Mouse (Mus musculus) CH12.LX (cell line): Measurements from ENCODE around the gene Dnajc6. TPM values are rescaled to one million over a fixed set of nuclear protein-coding genes. Genes with fewer than 3 reads are reported as not detected.

Experiments
- DNase-seq: peaks from one replicate; pipeline ENCODE4 v3.0.0-alpha.2; 2013; ENCODE audit errors: extremely low read depth
- H3K27ac ChIP-seq: 2 replicates; pipeline ENCODE4 v1.5.1; 2012; ENCODE audit warnings: low read depth, mild to moderate bottlenecking, control low read depth, moderate library complexity; ENCODE audit not compliant: insufficient read depth
- H3K27me3 ChIP-seq: replicated peaks from 2 replicates; pipeline ENCODE3; 2012; ENCODE audit warnings: inconsistent platforms
- H3K36me3 ChIP-seq, 2 experiments: replicated peaks in 1 of 2; 2 replicates each; pipeline versions ENCODE3 to v1.6.1; 2012; ENCODE audit warnings: inconsistent platforms in 1 of 2, low read length in 1 of 2, mild to moderate bottlenecking in 1 of 2, mixed read lengths in 1 of 2, moderate library complexity in 1 of 2; ENCODE audit not compliant: control insufficient read depth in 1 of 2, insufficient read depth in 1 of 2
- H3K4me1 ChIP-seq, 2 experiments: 2 replicates each; pipeline ENCODE4 v1.6.1; 2012; ENCODE audit warnings: inconsistent platforms in 1 of 2, moderate library complexity in 1 of 2; ENCODE audit not compliant: insufficient read depth in 2 of 2, control insufficient read depth in 1 of 2
- H3K4me2 ChIP-seq: 2 replicates; pipeline ENCODE4 v1.6.1; 2012; ENCODE audit warnings: low read depth, mild to moderate bottlenecking, control low read depth; ENCODE audit not compliant: poor library complexity, insufficient read depth, severe bottlenecking
- H3K4me3 ChIP-seq, 3 experiments: fragments of 150-350 bp in 1 of 3; sonication (generic) in 1 of 3; replicated peaks in 1 of 3; 2 replicates each; pipeline versions ENCODE3 to v1.5.1; 2011 to 2012; ENCODE audit warnings: low read depth in 2 of 3, low read length in 2 of 3, mild to moderate bottlenecking in 2 of 3, moderate library complexity in 2 of 3, control low read depth in 1 of 3, improper control_type of control experiment in 1 of 3, inconsistent platforms in 1 of 3, mixed read lengths in 1 of 3; ENCODE audit not compliant: poor library complexity in 1 of 3
- H3K79me2 ChIP-seq: replicated peaks from 2 replicates; pipeline ENCODE4 v1.6.1; 2012; ENCODE audit warnings: mild to moderate bottlenecking, moderate library complexity; ENCODE audit not compliant: control insufficient read depth, poor library complexity, insufficient read depth, severe bottlenecking; ENCODE audit errors: extremely low read depth
- H3K9ac ChIP-seq: 2 replicates; pipeline ENCODE4 v1.6.1; 2012; ENCODE audit warnings: low read depth, mild to moderate bottlenecking, control low read depth, moderate library complexity; ENCODE audit not compliant: insufficient read depth
- H3K9me3 ChIP-seq: replicated peaks from 2 replicates; pipeline ENCODE3; 2012; ENCODE audit warnings: low read length, inconsistent platforms, mixed read lengths
- CHD1 ChIP-seq: IDR thresholded peaks from 2 replicates; pipeline ENCODE4 v1.6.1; 2012; ENCODE audit warnings: low read depth, low read length, improper control_type of control experiment, inconsistent platforms
- CHD2 ChIP-seq: IDR thresholded peaks from 2 replicates; pipeline ENCODE4 v1.6.1; 2011; ENCODE audit warnings: low read length, improper control_type of control experiment
- CTCF ChIP-seq, 2 experiments: IDR thresholded peaks in 1 of 2; conservative IDR thresholded peaks in 1 of 2; 2 replicates each; pipeline ENCODE4 v1.5.1; 2011 to 2012; ENCODE audit warnings: low read depth in 2 of 2, low read length in 2 of 2, improper control_type of control experiment in 1 of 2, inconsistent platforms in 1 of 2, mild to moderate bottlenecking in 1 of 2, moderate library complexity in 1 of 2
- EP300 ChIP-seq: IDR thresholded peaks from 2 replicates; pipeline ENCODE4 v1.6.1; 2011; ENCODE audit warnings: low read length, improper control_type of control experiment
- ETS1 ChIP-seq: conservative IDR thresholded peaks from 2 replicates; pipeline ENCODE4 v1.6.1; 2012; ENCODE audit warnings: low read depth, mild to moderate bottlenecking, inconsistent platforms, low read length, improper control_type of control experiment, moderate library complexity
- HCFC1 ChIP-seq: IDR thresholded peaks from 2 replicates; pipeline ENCODE4 v1.6.1; 2012; ENCODE audit warnings: low read depth, mild to moderate bottlenecking, inconsistent platforms, low read length, improper control_type of control experiment
- IRF4 ChIP-seq: IDR thresholded peaks from 2 replicates; pipeline ENCODE4 v1.6.1; 2014; ENCODE audit warnings: low read depth, mild to moderate bottlenecking, inconsistent platforms, low read length, improper control_type of control experiment
- KAT2A ChIP-seq: IDR thresholded peaks from 2 replicates; pipeline ENCODE4 v1.6.1; 2012; ENCODE audit warnings: low read length, improper control_type of control experiment, inconsistent platforms; ENCODE audit not compliant: insufficient replicate concordance
- MAFK ChIP-seq: IDR thresholded peaks from 2 replicates; pipeline ENCODE4 v1.6.1; 2011; ENCODE audit warnings: low read length, improper control_type of control experiment; ENCODE audit not compliant: insufficient replicate concordance
- MAX ChIP-seq: IDR thresholded peaks from 2 replicates; pipeline ENCODE4 v1.6.1; 2011; ENCODE audit warnings: low read length, improper control_type of control experiment
- MAZ ChIP-seq: IDR thresholded peaks from 2 replicates; pipeline ENCODE4 v1.6.1; 2012; ENCODE audit warnings: low read depth, mild to moderate bottlenecking, inconsistent platforms, low read length, improper control_type of control experiment, moderate library complexity
- MEF2A ChIP-seq: IDR thresholded peaks from 2 replicates; pipeline ENCODE4 v1.6.1; 2014; ENCODE audit warnings: low read depth, mild to moderate bottlenecking, inconsistent platforms, low read length, improper control_type of control experiment, borderline replicate concordance
- MXI1 ChIP-seq: IDR thresholded peaks from 2 replicates; pipeline ENCODE4 v1.6.1; 2011; ENCODE audit warnings: mild to moderate bottlenecking, low read depth, low read length, improper control_type of control experiment
- NELFE ChIP-seq: IDR thresholded peaks from 2 replicates; pipeline ENCODE4 v1.6.1; 2011; ENCODE audit warnings: low read depth, low read length, improper control_type of control experiment
- NRF1 ChIP-seq: IDR thresholded peaks from 2 replicates; pipeline ENCODE4 v1.6.1; 2014; ENCODE audit warnings: low read depth, mild to moderate bottlenecking, inconsistent platforms, low read length, improper control_type of control experiment, moderate library complexity
- POLR2A ChIP-seq: IDR thresholded peaks from 2 replicates; pipeline ENCODE4 v1.6.1; 2011; ENCODE audit warnings: low read depth, mild to moderate bottlenecking, improper control_type of control experiment, low read length
- SIN3A ChIP-seq: IDR thresholded peaks from 2 replicates; pipeline ENCODE4 v1.6.1; 2012; ENCODE audit warnings: low read length, improper control_type of control experiment, inconsistent platforms
- SMC3 ChIP-seq: IDR thresholded peaks from 2 replicates; pipeline ENCODE4 v1.6.1; 2011; ENCODE audit warnings: low read depth, low read length, improper control_type of control experiment
- TCF12 ChIP-seq: IDR thresholded peaks from 2 replicates; pipeline ENCODE4 v1.6.1; 2014; ENCODE audit warnings: low read depth, mild to moderate bottlenecking, inconsistent platforms, low read length, improper control_type of control experiment
- ZKSCAN1 ChIP-seq: IDR thresholded peaks from 2 replicates; pipeline ENCODE4 v1.6.1; 2012; ENCODE audit warnings: low read depth, inconsistent platforms, low read length, improper control_type of control experiment, borderline replicate concordance
- dilution Hi-C: fragments of 300-500 bp; cut with MboI; formaldehyde crosslinking; loops from 2 replicates; pipeline ENCODE4 v1.14.3; 2020; ENCODE audit warnings: low sequenced_read_pairs; ENCODE audit not compliant: extremely low pct_unique_long_range_greater_than_20kb, extremely low pct_ligation_motif_present
- in situ Hi-C: fragments of 300-500 bp; cut with MboI; formaldehyde crosslinking; loops from 3 replicates; pipeline ENCODE4 v1.14.3; 2019; ENCODE audit warnings: low sequenced_read_pairs, low pct_ligation_motif_present, low pct_unique_long_range_greater_than_20kb, mixed read lengths
- polyA plus RNA-seq: library from polyadenylated mRNA; unstranded; fragments of >175 nt; gene quantifications from 2 replicates; pipeline ENCODE4 v1.2.1, GENCODE M21; 2012; ENCODE audit warnings: low read depth; ENCODE audit not compliant: insufficient read length
- total RNA-seq, 2 experiments: library from RNA; depleted of rRNA; stranded (reverse); fragments of 300-350 nt in 1 of 2; fragments of >200 nt in 1 of 2; gene quantifications; 2 replicates each; pipeline ENCODE4 v1.2.3; 2012 to 2014

Gene Dnajc6
- total and polyA plus RNA-seq, 3 experiments: not detected

DNA sequence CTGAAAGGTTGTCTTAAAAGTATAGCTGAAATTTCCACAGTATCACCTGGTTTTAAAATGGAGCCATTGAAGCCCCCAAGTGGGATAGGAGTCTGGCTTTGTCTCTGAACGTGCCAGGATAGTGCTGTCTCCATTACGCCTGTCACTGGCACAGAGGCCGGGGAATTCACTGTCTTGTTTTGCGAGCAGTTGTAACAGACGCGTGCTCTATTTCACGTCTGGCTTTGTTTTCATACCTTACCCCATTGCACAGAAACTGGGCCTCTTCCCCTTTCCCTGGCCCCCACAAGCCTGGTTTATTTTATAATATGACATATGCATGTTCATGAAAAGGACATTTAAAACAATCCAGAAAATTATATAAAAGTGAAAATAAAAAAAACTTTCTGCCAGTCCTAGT lies 66.4 kb downstream of the Dnajc6 start:
- no peaks in the 10 kb centered on the region for H3K79me2 ChIP-seq
- in situ Hi-C loops: no loop called here

DNA sequence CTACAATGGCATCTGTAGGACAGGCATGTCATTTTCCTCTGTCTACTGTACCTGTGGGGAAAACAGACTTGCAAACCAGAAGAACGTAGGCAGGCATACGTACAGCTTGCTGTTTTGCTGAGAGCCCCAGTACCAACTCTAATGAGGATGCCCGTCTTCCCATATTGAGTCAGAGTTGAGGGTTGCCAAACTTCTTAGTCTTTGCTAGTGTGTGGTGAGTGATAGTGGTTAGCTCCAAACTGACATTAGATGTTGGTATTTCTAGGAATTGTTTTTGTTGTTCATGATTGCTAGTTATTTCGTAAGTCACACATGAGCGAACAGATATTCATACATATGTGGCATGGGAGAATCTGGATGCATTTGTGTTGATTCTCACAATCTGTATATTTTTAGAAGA lies 67.2 kb downstream of the Dnajc6 start:
- dilution Hi-C loops (no loop called here), in situ Hi-C loops (no loop called here)
- no peak for DNase-seq
- H3K9me3 ChIP-seq: no peaks in the 10 kb centered on the region
- no peaks in the 10 kb centered on the region for H3K79me2 ChIP-seq
- no peaks in the 10 kb centered on the region for H3K4me1 ChIP-seq
- H3K4me3 ChIP-seq: no peak overlapping the region
- TF ChIP-seq TCF12: no peak
- no peak for TF ChIP-seq CHD1
- TF ChIP-seq MAFK: no peak
- TF ChIP-seq EP300: no peak
- no peak for TF ChIP-seq CHD2
- no peak for TF ChIP-seq IRF4
- no peak for TF ChIP-seq HCFC1
- H3K9ac ChIP-seq: no peak overlapping the region
- no peaks in the 10 kb centered on the region for H3K27me3 ChIP-seq
- no peaks in the 10 kb centered on the region for H3K36me3 ChIP-seq
- no peak overlapping the region for H3K27ac ChIP-seq
- no peak overlapping the region for H3K4me2 ChIP-seq

More for the DNA sequence above, 66.4 kb downstream of the Dnajc6 start:
- Histone ChIP-seq H3K4me3 (no peak overlapping the region), H3K9ac (no peak overlapping the region), H3K27ac (no peak overlapping the region), H3K9me3 (no peaks in the 10 kb centered on the region), H3K4me2 (no peak overlapping the region), H3K27me3 (no peaks in the 10 kb centered on the region), H3K4me1 (no peaks in the 10 kb centered on the region), H3K36me3 (no peaks in the 10 kb centered on the region)
- TF ChIP-seq CTCF (conservative IDR thresholded peaks at IDR 0.05 in 1 of 2, IDR thresholded peaks at IDR 0.05 in 1 of 2; ENCODE audit: low read depth in 2 of 2, low read length in 2 of 2) (no peak), MEF2A (no peak), MXI1 (no peak), CHD2 (no peak)
- dilution Hi-C loops: no loop called here
- no peak for DNase-seq

DNA sequence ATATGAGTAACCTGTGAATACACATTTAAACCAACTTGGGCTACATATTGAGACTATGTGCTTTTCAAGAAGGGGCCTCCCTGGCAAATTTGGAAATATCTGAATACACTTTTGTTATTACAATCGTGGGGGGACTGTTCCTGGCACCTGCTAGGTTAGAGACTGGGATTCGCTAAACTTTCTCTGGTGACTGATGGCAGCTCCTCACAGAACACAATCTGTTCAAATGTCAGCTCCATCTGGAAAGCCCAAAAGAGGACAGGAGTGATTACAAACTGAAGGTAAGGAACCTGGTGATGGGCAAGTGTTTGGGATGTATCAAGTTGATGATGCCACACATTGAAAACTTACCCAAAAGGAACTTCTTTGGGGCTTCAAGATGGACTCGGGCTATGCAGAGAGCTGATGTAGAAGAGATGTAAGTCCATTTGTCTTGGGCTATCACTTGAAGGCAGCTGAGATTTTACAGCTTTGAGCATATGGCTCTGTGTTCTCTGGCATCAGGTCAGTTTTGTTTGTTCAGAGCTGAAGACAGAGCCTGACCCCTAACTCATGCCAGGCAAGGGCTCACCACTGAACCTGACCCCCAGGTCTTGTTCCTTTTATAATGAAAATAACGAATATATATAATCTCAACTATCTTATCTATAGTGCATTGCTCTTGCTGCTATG lies 68.4 kb downstream of the Dnajc6 start:
- no peaks in the 10 kb centered on the region for H3K4me1 ChIP-seq
- DNase-seq: no peak
- no peak overlapping the region for H3K4me3 ChIP-seq
- H3K4me2 ChIP-seq: no peak overlapping the region
- no peaks in the 10 kb centered on the region for H3K36me3 ChIP-seq
- no peak overlapping the region for H3K9ac ChIP-seq
- TF ChIP-seq NRF1 (no peak), MXI1 (no peak), MEF2A (no peak), TCF12 (no peak), NELFE (no peak), ETS1 (no peak), ZKSCAN1 (no peak), MAZ (no peak), SMC3 (no peak), SIN3A (no peak), POLR2A (no peak), KAT2A (no peak), MAX (no peak)
- TF ChIP-seq, all 38 proteins: peak for 0
- Histone ChIP-seq H3K9me3 (no peaks in the 10 kb centered on the region), H3K27me3 (no peaks in the 10 kb centered on the region), H3K27ac (no peak overlapping the region), H3K79me2 (no peaks in the 10 kb centered on the region)
- in situ Hi-C loops (no loop called here), dilution Hi-C loops (no loop called here)
